Mouse (Mus musculus) liver, embryonic 14.5 days (tissue): ENCODE data around the gene Gm11020.

Source experiments
- CTCF ChIP-seq: IDR thresholded peaks from 2 replicates; pipeline ENCODE4 v1.5.1; 2016; ENCODE audit warnings: antibody characterized with exemption, low read depth, control low read depth
- EP300 ChIP-seq: IDR thresholded peaks from 2 replicates; pipeline ENCODE4 v1.6.1; 2016; ENCODE audit warnings: antibody characterized with exemption, low read depth

DNA sequence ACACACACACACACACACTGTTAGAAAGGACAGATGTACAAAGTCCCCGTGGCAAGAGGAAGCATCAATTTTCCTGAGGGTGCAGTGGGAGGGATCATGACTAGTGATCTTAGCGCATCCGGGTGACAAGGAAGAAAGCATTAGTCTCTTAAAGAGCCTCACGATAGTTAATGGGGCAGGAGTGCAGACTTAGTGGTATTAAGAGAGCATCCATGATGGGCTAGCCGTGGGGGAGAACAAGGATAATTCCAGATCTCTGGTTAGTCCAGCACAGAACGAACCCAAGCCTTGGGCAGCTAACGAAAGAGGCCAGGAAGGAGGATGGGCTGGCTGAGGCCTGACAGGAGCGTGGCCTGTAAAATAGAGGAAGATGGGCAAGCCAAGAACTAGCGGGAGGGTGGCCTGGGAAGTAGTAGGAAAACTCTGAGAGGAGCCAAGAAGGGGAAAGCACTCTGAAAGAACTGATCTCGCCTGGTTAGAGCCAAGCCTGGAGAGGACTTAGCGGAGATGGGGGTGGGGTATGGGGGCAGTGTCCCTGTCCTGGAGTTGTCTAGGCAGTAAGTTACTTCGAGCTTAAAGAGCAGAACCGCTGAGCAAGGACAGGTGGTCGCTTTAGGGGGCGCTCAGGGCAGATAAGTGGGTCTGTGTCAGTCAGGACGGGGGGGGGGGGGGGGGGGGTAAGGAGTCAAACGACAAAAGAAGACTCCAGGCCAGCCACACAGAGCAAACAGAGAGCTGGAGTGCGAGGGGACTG lies 18.0 kb downstream of the Gm11020 start, which contains the start of gene Cmtm3:
- no peak for TF ChIP-seq CTCF
- TF ChIP-seq EP300 = no peak
